Mouse (Mus musculus): ENCODE data around the gene Mau2. TPM values are rescaled to one million over a fixed set of nuclear protein-coding genes. Genes with fewer than 3 reads are reported as not detected.
A peak's percentile ranks its signal among the peaks of the same experiment; 100 is the strongest.
"Not testable (repeated sequence)": the region's sequence is repeated elsewhere in the genome, so short reads cannot be mapped to it uniquely, and the experiment has no call there.

Gene Mau2
- total RNA-seq, 2 experiments from 2014 or later, result 82.8 to 83.3 TPM

- intact Hi-C loops (cut with DNase I), result no loop called here
- DNase-seq (ENCODE audit: low spot score in 2 of 2), result peak in 1 of 2 experiments; percentile 36
Measured at GRCm38 (mm10) chr8:70041885-70042546, 518 bp downstream of the Mau2 start.

GRCm38 (mm10) chr8:70037994-70038393 lies 4.5 kb downstream of the Mau2 start:
- no peak for DNase-seq (ENCODE audit: low spot score in 2 of 2)

GRCm38 (mm10) chr8:70030255-70030654 lies 12.3 kb downstream of the Mau2 start:
- intact Hi-C loops (cut with DNase I), result no loop called here

More at GRCm38 (mm10) chr8:70037994-70038393, 4.5 kb downstream of the Mau2 start:
- intact Hi-C loops (cut with DNase I), result no loop called here

DNA sequence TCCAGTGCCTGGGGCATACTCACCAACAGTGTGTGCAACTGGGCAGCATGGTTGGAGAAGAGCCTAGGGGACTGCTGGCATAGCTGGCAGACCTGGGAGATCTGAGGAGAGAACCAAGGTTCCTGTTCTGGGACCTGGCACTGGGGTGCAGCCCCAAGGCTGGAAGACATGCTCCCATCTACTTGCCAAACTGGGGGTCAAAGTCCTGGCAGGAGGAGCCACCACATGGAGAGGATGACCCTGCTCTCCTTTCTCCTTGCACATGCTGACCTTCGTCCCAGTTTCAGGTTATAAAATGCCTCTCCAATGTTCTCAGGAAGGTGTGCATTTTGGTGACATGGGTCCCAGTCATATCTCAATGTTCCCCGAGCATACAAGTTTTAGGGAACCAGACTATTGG lies 16.4 kb downstream of the Mau2 start:
- intact Hi-C loops (cut with DNase I), result no loop called here
- DNase-seq (ENCODE audit: low spot score in 2 of 2), result no peak

More at GRCm38 (mm10) chr8:70030255-70030654, 12.3 kb downstream of the Mau2 start:
- no peak for DNase-seq (ENCODE audit: low spot score in 2 of 2)

- intact Hi-C loops (cut with DNase I), result no loop called here
- DNase-seq (ENCODE audit: low spot score in 2 of 2), result no peak
Measured at GRCm38 (mm10) chr8:70023596-70023995, 18.9 kb downstream of the Mau2 start.

DNA sequence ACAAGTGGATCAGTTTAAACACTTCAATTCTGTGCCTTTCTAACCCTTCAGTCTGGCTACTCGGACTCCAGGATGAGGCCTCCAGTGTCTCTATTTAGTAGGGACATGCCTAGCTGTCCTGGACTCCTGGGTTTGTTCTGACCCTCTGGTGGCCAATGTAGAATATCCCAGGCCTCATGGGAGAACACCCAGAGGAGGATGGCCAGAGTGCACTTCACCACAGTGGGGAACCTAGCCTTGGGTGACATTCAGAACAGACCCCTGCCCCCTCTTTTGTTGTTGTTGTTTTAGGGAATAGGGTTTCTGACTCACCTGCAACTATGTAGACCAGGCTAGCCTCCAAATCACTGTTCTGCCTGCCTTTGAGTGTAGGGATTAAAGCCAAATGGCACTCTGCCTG lies 27.5 kb downstream of the Mau2 start:
- DNase-seq (ENCODE audit: low spot score in 2 of 2), result no peak
- intact Hi-C loops (cut with DNase I), result no loop called here

DNA sequence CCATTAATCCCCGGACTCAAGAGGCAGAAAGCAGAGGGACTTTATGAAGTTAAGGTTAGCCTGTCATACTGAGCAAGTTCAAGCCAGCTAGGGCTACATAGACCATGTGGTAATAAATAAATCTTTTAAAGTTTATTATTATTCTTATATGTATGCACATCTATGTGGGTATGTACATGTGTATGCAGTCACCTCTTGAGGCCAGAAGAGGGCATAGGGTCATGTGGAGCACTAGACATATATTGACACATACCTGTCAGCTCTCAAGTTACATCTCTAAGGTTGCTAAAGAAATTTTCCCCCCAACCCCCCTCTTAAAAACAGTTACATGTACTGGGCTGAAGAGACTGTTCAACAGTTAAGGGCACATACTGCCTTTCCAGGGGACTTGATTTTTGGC lies 29.8 kb downstream of the Mau2 start:
- intact Hi-C loops (cut with DNase I), result no loop called here
- DNase-seq (ENCODE audit: low spot score in 2 of 2), result no peak

- intact Hi-C loops (cut with DNase I), result no loop called here
- no peak for DNase-seq (ENCODE audit: low spot score in 2 of 2)
Measured at GRCm38 (mm10) chr8:70012350-70012749, 30.2 kb downstream of the Mau2 start.

DNA sequence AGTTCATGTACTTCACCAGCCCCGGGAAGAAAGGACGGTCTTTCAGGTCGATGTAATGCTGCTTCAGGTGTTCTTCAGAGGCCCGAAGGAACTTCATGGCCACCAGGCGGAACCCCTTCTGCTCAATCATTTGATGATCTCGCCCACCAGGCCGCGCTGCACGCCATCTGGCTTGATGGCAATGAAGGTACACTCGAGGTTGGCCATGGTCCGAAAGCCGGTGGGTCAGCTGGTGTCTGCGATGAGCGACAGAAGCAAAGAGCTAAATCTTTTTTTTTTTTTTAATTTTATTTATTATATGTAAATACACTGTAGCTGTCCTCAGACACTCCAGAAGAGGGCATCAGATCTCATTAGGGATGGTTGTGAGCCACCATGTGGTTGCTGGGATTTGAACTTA lies 31.7 kb downstream of the Mau2 start:
- DNase-seq (ENCODE audit: low spot score in 2 of 2); intact Hi-C loops (cut with DNase I): not testable (repeated sequence)

DNA sequence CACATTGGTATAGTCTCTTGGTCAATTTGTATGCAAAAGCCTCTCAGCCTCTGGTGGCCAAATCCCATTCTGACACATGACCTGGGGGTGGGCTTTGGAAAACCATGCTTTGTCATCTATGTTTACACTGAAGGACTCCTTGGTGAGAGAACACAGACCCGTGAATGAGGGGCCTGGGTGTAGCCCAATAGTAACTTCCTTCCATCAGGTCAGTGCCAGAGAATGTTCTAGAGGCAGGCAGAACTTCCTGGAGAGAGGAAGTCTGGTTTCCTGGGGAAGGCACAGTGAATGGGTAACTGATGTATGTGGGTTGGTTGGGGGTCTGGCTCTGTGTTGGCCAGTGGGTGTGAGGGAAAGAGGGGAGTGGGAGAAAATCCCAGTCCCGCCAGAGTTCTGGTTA lies 37.4 kb downstream of the Mau2 start:
- DNase-seq (ENCODE audit: low spot score in 2 of 2), result no peak
- intact Hi-C loops (cut with DNase I), result no loop called here

DNA sequence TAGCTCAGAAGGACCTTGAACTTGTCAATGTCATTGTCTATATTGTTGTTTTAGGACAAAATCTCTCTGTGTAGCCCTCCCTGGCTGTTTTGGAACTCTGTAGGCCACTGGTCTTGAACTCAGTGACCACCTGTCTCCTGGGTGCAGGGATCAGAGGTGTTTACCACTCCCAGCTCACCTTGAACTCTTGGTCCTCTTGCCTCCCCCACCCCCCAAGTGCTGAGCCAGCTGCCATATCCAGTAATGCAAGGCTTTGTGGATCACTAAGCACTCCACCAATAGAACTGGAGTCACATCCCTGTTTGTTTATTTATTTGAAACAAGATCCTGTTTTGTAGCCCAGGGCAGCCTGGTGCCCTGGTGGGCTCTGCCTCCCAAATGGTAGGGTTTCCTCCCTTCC lies 38.2 kb downstream of the Mau2 start:
- intact Hi-C loops (cut with DNase I), result no loop called here
- DNase-seq (ENCODE audit: low spot score in 2 of 2), result no peak

DNA sequence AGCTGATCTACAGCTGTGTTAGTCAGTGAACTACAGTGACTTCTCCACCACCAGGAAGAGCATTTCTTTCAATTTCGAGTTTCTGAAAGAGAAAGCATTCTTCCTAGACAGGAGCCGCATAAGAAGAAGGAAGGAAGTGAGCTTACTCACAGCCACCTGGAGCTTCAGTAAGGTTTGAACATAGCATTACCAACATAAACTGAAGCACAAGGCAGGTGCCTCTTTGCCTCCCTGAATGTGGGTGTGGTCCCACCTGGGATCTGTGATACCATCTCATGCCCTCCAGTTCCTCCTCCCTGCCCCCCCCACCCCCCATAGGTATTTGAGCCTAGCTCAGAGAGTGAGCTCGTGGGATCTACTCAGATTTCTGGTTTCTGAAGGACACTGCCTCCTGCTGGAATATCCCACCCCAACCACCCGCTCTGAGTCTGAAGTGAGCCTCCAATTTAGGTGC lies 39.3 kb downstream of the Mau2 start:
- intact Hi-C loops (cut with DNase I), result no loop called here
- no peak for DNase-seq (ENCODE audit: low spot score in 2 of 2)

DNA sequence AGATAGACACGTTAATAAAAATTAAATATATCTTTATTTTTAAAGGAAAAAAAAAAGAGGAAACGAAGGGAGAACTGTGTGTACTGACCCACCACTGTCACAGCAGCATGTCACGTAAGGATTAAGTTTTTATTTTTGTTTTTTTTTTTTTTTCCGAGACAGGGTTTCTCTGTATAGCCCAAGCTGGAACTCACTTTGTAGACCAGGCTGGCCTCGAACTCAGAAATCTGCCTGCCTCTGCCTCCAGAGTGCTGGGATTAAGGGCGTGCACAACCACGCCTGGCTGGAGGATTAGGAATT lies 40.7 kb downstream of the Mau2 start:
- intact Hi-C loops (cut with DNase I), result loop anchor here (1.0 kb wide), 1 partner anchor 83 kb away; no protein-coding TSS in a partner anchor
- not testable (repeated sequence) for DNase-seq (ENCODE audit: low spot score in 2 of 2)

DNA sequence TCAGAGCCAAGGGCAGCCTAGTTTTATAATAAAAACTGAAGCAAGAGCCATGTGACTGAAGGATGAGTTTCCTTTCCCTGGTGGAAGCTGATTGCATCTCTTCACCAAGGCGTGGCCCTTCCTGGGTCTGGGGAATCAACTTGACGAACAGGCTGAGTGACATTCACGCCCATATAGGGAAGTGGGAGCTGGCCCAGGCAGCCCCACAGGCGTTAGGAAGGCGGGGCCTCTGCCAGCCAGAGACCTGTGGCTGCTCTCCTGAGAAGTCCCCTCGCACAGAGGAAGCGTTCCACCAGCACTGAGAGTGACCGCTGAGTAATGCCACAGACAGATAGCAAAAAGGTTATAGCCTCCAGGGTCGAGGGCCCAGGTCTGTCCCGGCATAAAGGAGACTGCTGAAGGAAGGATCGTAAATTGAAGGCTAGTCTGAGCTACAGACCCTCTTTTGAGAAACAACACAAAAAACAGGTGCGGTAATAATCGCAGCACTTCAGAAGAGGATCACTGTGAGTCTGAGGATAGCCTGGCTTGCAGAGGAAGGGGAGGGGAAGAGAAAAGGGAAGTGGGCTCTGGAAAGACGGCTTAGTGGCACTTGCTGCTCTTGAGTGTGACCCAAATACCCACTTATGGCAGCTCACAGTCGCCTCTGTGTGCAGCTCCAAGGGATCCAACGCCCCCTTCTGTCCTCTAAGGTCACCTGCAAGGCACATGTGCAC lies 41.2 kb downstream of the Mau2 start:
- peak; percentile 43 to 52 for DNase-seq (ENCODE audit: low spot score in 2 of 2)
- intact Hi-C loops (cut with DNase I), result loop anchor here (1.0 kb wide), 1 partner anchor 82 kb away; no protein-coding TSS in a partner anchor

GRCm38 (mm10) chr8:70000226-70000625 lies 42.3 kb downstream of the Mau2 start:
- intact Hi-C loops (cut with DNase I), result no loop called here
- DNase-seq (ENCODE audit: low spot score in 2 of 2), result no peak

DNA sequence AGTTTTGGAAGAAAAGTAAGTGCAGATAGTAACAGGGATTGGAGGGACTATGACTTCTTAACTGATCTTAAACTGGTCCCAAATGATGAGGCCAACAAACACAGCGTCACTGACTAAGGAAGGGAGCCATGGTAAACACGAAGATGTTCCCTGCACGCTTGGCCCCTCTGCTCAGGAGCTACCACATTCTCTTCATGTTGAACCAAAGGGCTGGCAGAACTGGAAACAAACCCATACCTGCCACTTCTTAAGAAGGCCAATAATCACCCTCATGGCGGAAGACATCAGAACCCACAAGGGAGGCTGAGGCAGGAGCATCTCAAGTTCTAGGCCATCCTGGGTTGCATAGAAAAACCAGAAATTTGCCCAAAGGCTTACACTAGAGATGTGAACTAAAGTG lies 43.3 kb downstream of the Mau2 start:
- no peak for DNase-seq (ENCODE audit: low spot score in 2 of 2)
- intact Hi-C loops (cut with DNase I), result no loop called here

DNA sequence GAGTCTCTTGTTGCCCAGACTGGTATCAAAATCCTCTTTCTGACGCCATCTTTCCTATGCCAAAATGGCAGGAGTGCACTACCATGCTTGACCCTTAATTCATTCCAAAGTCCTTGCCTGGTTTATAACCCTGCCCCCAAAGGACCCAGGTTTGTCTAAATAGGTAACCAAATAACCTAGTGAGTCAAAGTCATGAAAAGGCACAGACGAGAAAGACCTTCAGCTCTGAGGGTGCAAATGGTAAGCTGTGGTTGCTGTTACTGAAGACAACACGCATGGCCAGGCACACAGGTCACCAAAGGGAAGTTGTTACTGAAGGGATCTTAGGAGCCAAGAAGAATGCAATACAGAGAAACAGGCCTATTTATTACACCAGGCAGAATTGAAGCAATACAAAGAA lies 43.8 kb downstream of the Mau2 start:
- no peak for DNase-seq (ENCODE audit: low spot score in 2 of 2)

GRCm38 (mm10) chr8:69996589-69997285 lies 45.8 kb downstream of the Mau2 start:
- no peak for DNase-seq (ENCODE audit: low spot score in 2 of 2)
- intact Hi-C loops (cut with DNase I), result loop anchor here (2.0 kb wide), 1 partner anchor 78 kb away; no protein-coding TSS in a partner anchor

More for the DNA sequence above, 43.8 kb downstream of the Mau2 start:
- intact Hi-C loops (cut with DNase I), result no loop called here

DNA sequence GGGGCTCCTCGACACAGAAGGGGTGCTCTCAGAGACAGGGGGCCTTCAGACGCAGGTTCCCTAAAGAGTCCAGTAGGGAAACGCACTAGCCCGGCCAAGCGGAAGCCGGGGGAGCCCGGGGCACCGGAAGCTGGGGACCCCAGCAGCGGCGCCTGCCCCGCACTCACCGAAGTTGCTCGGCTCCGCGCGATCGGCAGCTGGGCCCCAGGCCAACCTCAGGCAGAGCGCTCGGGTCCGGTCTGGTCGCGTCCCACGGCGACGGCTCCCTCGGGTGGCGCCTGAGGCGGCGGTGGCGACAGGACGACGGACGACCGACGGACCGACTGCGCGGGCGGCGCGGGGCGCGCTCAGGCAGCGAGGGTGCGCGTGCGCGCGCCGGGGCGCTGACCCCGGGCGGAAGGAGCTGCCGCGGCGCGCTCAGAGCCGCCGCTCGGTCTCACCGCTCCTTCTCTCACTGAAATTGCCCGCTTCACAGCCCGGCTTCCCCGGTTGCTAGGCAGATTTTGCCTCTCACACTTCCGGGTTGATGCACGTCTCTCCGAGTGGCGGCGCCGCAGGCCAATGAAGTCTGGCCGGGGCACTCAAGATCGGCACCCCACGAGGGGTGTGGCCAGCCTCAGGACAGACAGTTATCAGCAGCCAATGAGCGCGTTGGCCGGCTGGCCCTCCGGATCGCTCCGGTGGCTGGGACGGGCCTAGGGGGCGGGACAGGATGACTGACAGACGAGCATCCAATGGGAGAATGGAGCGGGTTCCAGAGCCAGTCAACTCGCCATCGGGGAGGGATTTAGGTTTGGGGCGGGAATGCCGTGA lies 46.6 kb downstream of the Mau2 start, which contains the start of gene Gatad2a:
Gene Gatad2a (minus strand): TSS at position 609 of the 813 bp plus-strand sequence.
- DNase-seq (ENCODE audit: low spot score in 2 of 2), result peak; percentile 99 to 100
- intact Hi-C loops (cut with DNase I), result loop anchor here (2.0 kb wide), 1 partner anchor 77 kb away; no protein-coding TSS in a partner anchor

All from left cerebral cortex, postnatal 14 days (tissue).